Mouse (Mus musculus): ENCODE results near the gene Tulp3.

DNA sequence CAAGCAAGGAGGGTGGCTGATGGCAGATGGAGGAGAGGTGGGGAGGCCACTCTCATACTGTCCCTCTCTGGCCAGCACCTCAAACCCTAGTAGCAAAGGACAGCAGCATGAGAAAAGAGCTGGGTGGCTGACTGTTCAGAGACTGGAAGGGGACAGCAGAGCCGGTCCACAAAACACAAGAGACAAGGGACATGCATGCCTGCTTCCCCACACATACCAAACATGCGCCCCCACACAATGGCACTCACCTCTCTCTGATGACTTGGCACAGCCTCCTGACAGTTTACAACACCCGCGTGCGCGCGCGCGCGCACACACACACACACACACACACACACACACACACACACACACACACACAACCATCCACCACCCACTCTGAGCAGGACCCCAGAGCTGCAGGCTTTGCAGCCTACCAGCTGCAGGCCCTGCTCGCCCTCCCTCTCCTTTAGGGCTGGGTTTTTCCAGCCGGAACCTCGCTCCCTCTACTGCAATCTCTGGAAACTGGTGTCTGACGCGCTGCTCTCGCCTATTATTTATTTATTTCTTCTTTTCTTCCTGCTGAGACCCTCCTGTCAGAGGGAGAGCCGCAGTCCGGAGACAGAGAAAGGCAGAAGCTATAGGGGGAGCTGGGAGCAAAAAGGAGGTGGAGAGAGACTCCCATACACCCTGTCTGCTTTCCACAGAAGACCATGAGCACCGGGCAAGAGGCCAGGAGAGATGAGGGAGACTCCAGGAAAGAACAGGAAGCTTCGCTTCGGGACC is 44.0 kb upstream of the Tulp3 start:
- TF ChIP-seq CTCF (conservative IDR thresholded peaks at IDR 0.05; ENCODE audit: insufficient read depth, insufficient read length, low read depth, low read length) (no peak), POLR2A (IDR thresholded peaks at IDR 0.05; ENCODE audit: low read depth, low read length) (no peak)

Data from kidney, adult 2 months (tissue).